Mouse (Mus musculus): ENCODE data around the gene F11r. TPM values are rescaled to one million over a fixed set of nuclear protein-coding genes. Genes with fewer than 3 reads are reported as not detected.

Gene F11r
- polyA plus RNA-seq, 2 experiments: 19.2 to 35.4 TPM

DNA sequence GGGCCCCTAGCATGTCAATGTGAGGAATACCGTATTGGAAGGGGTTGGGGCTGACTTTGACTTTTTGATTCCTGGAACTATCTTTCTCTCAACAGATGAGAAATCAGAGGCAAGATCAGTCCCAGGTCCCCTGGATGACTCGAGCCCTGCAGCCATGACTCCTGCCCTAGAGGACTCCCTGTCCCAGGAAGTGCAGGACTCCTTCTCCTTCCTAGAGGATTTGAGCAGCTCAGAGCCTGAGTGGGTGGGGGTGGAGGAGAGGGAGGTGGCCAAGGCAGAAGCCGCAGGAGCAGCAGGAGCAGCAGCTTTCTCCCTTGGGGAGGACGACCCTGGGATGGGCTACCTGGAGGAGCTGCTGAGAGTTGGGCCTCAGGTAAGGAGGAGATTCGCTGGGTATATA lies 30.1 kb upstream of the F11r start:
- ATAC-seq (ENCODE audit: low FRiP score, low read depth): no peak
- WGBS: 75% methylated on average over 5 of the region's 5 CpGs
- no peak overlapping the region for H3K9ac ChIP-seq (ENCODE audit: low read depth, low read length, severe bottlenecking)
- H3K4me1 ChIP-seq (ENCODE audit: control insufficient read depth, insufficient read depth, low read length): no peaks in the 10 kb centered on the region
- TF ChIP-seq POLR2A (IDR thresholded peaks at IDR 0.05; ENCODE audit: borderline replicate concordance, extremely low read depth, insufficient read depth, insufficient read length): no peak
- H3K27ac ChIP-seq (replicated peaks; ENCODE audit: low read depth, low read length): no peak overlapping the region
- H3K36me3 ChIP-seq (ENCODE audit: control insufficient read depth, insufficient read depth, low read length): no peaks in the 10 kb centered on the region
- no peak overlapping the region for H3K4me2 ChIP-seq (replicated peaks; ENCODE audit: low read depth, low read length, severe bottlenecking)
- H3K4me3 ChIP-seq (replicated peaks; ENCODE audit: low read length): no peak overlapping the region
- DNase-seq (ENCODE audit: low spot score): no peak
- no peaks in the 10 kb centered on the region for H3K27me3 ChIP-seq (ENCODE audit: control insufficient read depth, insufficient read depth, low read length)
- H3K9me3 ChIP-seq (ENCODE audit: control insufficient read depth, low read length): no peaks in the 10 kb centered on the region

DNA sequence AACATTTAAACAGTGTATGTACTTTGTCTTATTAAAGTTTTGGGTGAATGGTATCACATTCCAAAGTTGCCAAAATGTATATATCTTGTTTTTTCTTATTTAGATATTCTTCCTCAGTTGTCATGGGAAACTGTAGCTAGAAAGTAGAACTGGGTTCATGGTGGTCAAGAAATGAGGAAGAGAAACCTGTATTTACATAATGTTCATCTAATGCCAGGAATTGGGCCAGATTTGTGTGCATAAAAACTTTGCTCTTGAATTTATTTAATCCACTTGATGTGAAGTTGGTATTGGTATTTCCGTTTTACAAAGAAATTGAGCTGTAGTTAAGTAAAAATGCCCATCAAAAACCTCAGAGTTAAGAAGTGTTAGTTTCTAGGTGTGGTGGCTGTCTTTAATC lies 27.1 kb upstream of the F11r start:
- Histone ChIP-seq H3K27me3 (ENCODE audit: control insufficient read depth, insufficient read depth, low read length) (no peaks in the 10 kb centered on the region), H3K27ac (replicated peaks; ENCODE audit: low read depth, low read length) (no peak overlapping the region), H3K4me1 (ENCODE audit: control insufficient read depth, insufficient read depth, low read length) (peaks cover 8% of the 10 kb centered on the region), H3K9ac (ENCODE audit: low read depth, low read length, severe bottlenecking) (no peak overlapping the region), H3K4me3 (replicated peaks; ENCODE audit: low read length) (no peak overlapping the region; the same call in 1 of the 2 replicates), H3K4me2 (replicated peaks; ENCODE audit: low read depth, low read length, severe bottlenecking) (no peak overlapping the region), H3K36me3 (ENCODE audit: control insufficient read depth, insufficient read depth, low read length) (peaks cover 3% of the 10 kb centered on the region; the same call in 1 of the 2 replicates), H3K9me3 (ENCODE audit: control insufficient read depth, low read length) (no peaks in the 10 kb centered on the region)
- no peak for ATAC-seq (ENCODE audit: low FRiP score, low read depth)
- no peak for DNase-seq (ENCODE audit: low spot score)
- 93% methylated on average over 1 of the region's 1 CpGs for WGBS
- no peak for TF ChIP-seq POLR2A (IDR thresholded peaks at IDR 0.05; ENCODE audit: borderline replicate concordance, extremely low read depth, insufficient read depth, insufficient read length)

DNA sequence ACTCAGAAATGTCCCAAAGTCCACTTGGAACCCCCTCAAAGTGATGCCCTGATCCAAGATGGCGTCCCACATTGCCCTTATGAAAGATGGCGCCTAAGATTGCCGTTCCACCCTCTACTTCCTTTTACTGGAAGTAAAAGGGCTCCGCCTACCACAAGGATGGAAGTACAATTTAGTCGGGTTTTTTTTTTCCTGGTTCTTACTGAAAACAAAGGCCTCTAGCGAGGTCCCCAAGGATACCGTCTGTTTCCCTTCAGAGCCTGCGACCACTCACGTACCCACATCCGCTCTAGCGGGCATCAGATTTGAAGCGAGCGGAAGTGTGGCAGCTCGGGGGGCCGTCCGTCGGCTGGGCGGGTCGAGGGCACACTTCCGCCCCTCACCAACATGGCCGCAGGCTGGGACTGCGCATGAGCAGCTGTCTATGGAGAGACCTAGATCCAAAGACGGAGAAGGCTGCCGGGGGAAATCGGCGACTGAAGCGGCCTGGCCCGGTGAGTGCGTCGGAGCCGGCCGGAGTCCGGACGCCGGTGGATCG lies 26.3 kb upstream of the F11r start, which contains the start of gene Usf1:
Gene Usf1, plus strand, starts transcription at position 367 of the 538 bp plus-strand sequence.
- no peaks in the 10 kb centered on the region for H3K27me3 ChIP-seq (ENCODE audit: control insufficient read depth, insufficient read depth, low read length)
- no peaks in the 10 kb centered on the region for H3K9me3 ChIP-seq (ENCODE audit: control insufficient read depth, low read length)
- ATAC-seq (ENCODE audit: low FRiP score, low read depth): peak; percentile 96
- H3K27ac ChIP-seq (replicated peaks; ENCODE audit: low read depth, low read length): peak within 1 kb of the TSS; percentile 87
- H3K4me2 ChIP-seq (replicated peaks; ENCODE audit: low read depth, low read length, severe bottlenecking): peak within 1 kb of the TSS; percentile 60
- DNase-seq (ENCODE audit: low spot score): peak; percentile 97
- WGBS: under 1% methylated on average over 36 of the region's 36 CpGs
- peak within 1 kb of the TSS; percentile 76 for H3K4me3 ChIP-seq (replicated peaks; ENCODE audit: low read length)
- H3K9ac ChIP-seq (ENCODE audit: low read depth, low read length, severe bottlenecking): peak within 1 kb of the TSS; percentile 95
- peaks cover 8% of the 10 kb centered on the region for H3K4me1 ChIP-seq (ENCODE audit: control insufficient read depth, insufficient read depth, low read length)
- peak; percentile 38; the same call in 1 of the 2 replicates for TF ChIP-seq POLR2A (IDR thresholded peaks at IDR 0.05; ENCODE audit: borderline replicate concordance, extremely low read depth, insufficient read depth, insufficient read length)
- H3K36me3 ChIP-seq (ENCODE audit: control insufficient read depth, insufficient read depth, low read length): peaks cover 10% of the 10 kb centered on the region

DNA sequence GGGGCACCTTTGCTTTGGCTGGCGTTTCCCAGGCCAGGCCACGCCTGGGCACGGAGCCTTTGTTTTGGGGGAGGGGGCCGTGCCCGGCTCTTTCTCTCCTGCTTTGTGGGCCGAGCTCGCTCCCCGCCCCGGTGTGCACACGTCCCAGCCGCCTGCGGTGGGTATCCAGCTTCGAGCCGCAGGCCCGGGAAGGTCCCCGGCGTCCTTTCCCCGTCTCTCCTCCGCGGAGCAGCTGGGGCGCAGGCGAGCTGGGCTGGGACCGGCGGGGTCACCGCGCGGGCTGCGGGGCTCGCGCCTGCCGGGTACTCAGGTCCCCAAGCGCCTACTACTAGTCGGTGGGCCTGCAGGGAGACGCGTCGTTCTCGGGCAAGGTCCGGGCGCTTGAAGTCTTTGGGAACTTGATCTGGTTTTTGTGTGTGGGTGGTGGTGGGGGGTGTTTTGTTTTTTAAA lies 25.8 kb upstream of the F11r start:
- Histone ChIP-seq H3K27ac (replicated peaks; ENCODE audit: low read depth, low read length) (peak overlapping the region; percentile 87), H3K4me2 (replicated peaks; ENCODE audit: low read depth, low read length, severe bottlenecking) (peak overlapping the region; percentile 60), H3K27me3 (ENCODE audit: control insufficient read depth, insufficient read depth, low read length) (no peaks in the 10 kb centered on the region), H3K36me3 (ENCODE audit: control insufficient read depth, insufficient read depth, low read length) (peaks cover 15% of the 10 kb centered on the region), H3K4me1 (ENCODE audit: control insufficient read depth, insufficient read depth, low read length) (peaks cover 8% of the 10 kb centered on the region), H3K9me3 (ENCODE audit: control insufficient read depth, low read length) (no peaks in the 10 kb centered on the region), H3K9ac (ENCODE audit: low read depth, low read length, severe bottlenecking) (peak overlapping the region; percentile 95), H3K4me3 (replicated peaks; ENCODE audit: low read length) (peak overlapping the region; percentile 76)
- ATAC-seq (ENCODE audit: low FRiP score, low read depth) (peak; percentile 77), DNase-seq (ENCODE audit: low spot score) (no peak)
- TF ChIP-seq POLR2A (IDR thresholded peaks at IDR 0.05; ENCODE audit: borderline replicate concordance, extremely low read depth, insufficient read depth, insufficient read length): no peak
- WGBS: 1% methylated on average over 28 of the region's 39 CpGs

DNA sequence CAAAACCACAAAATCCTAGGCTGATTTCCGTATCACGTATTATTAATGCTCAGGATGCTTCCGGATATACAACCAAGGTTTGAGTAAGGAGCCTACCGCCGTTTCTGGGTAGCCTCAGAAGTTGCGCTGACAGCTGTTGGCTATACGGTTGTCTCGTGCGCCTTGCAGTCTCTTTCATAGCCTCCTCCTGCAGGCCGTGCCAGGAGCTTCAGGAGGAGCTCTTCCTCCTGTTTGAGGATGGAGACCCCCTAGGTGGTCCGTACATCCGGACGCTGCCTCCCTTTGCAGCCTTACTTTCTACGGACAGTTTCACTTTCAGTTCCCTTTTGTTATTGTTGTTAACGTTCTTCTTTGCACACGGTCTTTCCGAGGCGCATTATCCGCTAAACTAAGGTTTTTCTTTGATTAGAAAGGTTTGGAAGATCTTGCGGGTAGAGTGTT lies 25.3 kb upstream of the F11r start:
- ATAC-seq (ENCODE audit: low FRiP score, low read depth): peak; percentile 25; the same call in 1 of the 2 replicates
- Histone ChIP-seq H3K9me3 (ENCODE audit: control insufficient read depth, low read length) (no peaks in the 10 kb centered on the region), H3K4me1 (ENCODE audit: control insufficient read depth, insufficient read depth, low read length) (peaks cover 8% of the 10 kb centered on the region), H3K9ac (ENCODE audit: low read depth, low read length, severe bottlenecking) (peak overlapping the region; percentile 95), H3K4me2 (replicated peaks; ENCODE audit: low read depth, low read length, severe bottlenecking) (peak overlapping the region; percentile 60), H3K27me3 (ENCODE audit: control insufficient read depth, insufficient read depth, low read length) (no peaks in the 10 kb centered on the region), H3K27ac (replicated peaks; ENCODE audit: low read depth, low read length) (peak overlapping the region; percentile 87), H3K36me3 (ENCODE audit: control insufficient read depth, insufficient read depth, low read length) (peaks cover 20% of the 10 kb centered on the region), H3K4me3 (replicated peaks; ENCODE audit: low read length) (peak overlapping the region; percentile 76)
- DNase-seq (ENCODE audit: low spot score): peak; percentile 62
- WGBS: under 1% methylated on average over 20 of the region's 20 CpGs
- TF ChIP-seq POLR2A (IDR thresholded peaks at IDR 0.05; ENCODE audit: borderline replicate concordance, extremely low read depth, insufficient read depth, insufficient read length): no peak
